Mouse (Mus musculus): Measurements from ENCODE around the gene Gjd3.

The Gjd3 gene

GRCm38 (mm10) chr11:98961766-98962165, 21.1 kb downstream of the Gjd3 start:
- DNase-seq = no peak

- DNase-seq = no peak
Measured at GRCm38 (mm10) chr11:98961051-98961592, 21.7 kb downstream of the Gjd3 start.

- peak in 1 of 2 experiments; percentile 60 for DNase-seq
Measured at GRCm38 (mm10) chr11:98960313-98960906, 22.4 kb downstream of the Gjd3 start.

GRCm38 (mm10) chr11:98959437-98960312, 23.1 kb downstream of the Gjd3 start:
- DNase-seq = peak; percentile 58 to 67

GRCm38 (mm10) chr11:98956340-98956739, 26.5 kb downstream of the Gjd3 start:
- no peak for DNase-seq

- peak in 1 of 2 experiments; percentile 60 for DNase-seq
Measured at GRCm38 (mm10) chr11:98955707-98956235, 27.0 kb downstream of the Gjd3 start.

- DNase-seq = no peak
Measured at GRCm38 (mm10) chr11:98954801-98955706, 27.8 kb downstream of the Gjd3 start.

GRCm38 (mm10) chr11:98954373-98954772, 28.4 kb downstream of the Gjd3 start:
- DNase-seq = peak; percentile 71 to 84

GRCm38 (mm10) chr11:98953835-98954320, 28.9 kb downstream of the Gjd3 start:
- no peak for DNase-seq

GRCm38 (mm10) chr11:98953361-98953760, 29.5 kb downstream of the Gjd3 start:
- DNase-seq = no peak

- DNase-seq = no peak
Measured at GRCm38 (mm10) chr11:98952736-98953135, 30.1 kb downstream of the Gjd3 start.

- no peak for DNase-seq
Measured at GRCm38 (mm10) chr11:98952111-98952510, 30.7 kb downstream of the Gjd3 start.

- DNase-seq = peak; percentile 88 to 91
Measured at GRCm38 (mm10) chr11:98951026-98951906, 31.6 kb downstream of the Gjd3 start.

GRCm38 (mm10) chr11:98950484-98950883, 32.3 kb downstream of the Gjd3 start:
- no peak for DNase-seq

GRCm38 (mm10) chr11:98949958-98950460, 32.8 kb downstream of the Gjd3 start:
- peak; percentile 69 to 76 for DNase-seq

- no peak for DNase-seq
Measured at GRCm38 (mm10) chr11:98949242-98949957, 33.4 kb downstream of the Gjd3 start.

GRCm38 (mm10) chr11:98947969-98948569, 34.7 kb downstream of the Gjd3 start:
- no peak for DNase-seq

- DNase-seq = no peak
Measured at GRCm38 (mm10) chr11:98945605-98945977, 37.2 kb downstream of the Gjd3 start.

- no peak for DNase-seq
Measured at GRCm38 (mm10) chr11:98944897-98945604, 37.8 kb downstream of the Gjd3 start.

Measured in cerebellum, postnatal 25 days (tissue).